Mouse (Mus musculus) limb, embryonic 12.5 days (tissue): ENCODE data around the gene Mical2. TPM values are rescaled to one million over a fixed set of nuclear protein-coding genes. Genes with fewer than 3 reads are reported as not detected.
A peak's percentile ranks its signal among the peaks of the same experiment; 100 is the strongest.

Experiments used
- ATAC-seq: fragments of 200-750 bp; cut with Nextera tagmentation; 2 replicates; pipeline ENCODE4 v1.8.0; 2017; ENCODE audit warnings: low read depth, moderate TSS enrichment; ENCODE audit not compliant: insufficient number of reproducible peaks, insufficient read depth, low FRiP score, low TSS enrichment
- H3K27ac ChIP-seq: fragments of 300-500 bp; sonication (generic); 2 replicates; pipeline ENCODE4 v1.5.1; 2016; ENCODE audit warnings: mild to moderate bottlenecking, moderate library complexity
- H3K27me3 ChIP-seq: fragments of 300-500 bp; sonication (generic); 2 replicates; pipeline ENCODE4 v1.6.1; 2016; ENCODE audit warnings: mild to moderate bottlenecking, moderate library complexity
- H3K36me3 ChIP-seq: fragments of 300-500 bp; sonication (generic); 2 replicates; pipeline ENCODE4 v1.6.1; 2016; ENCODE audit warnings: mild to moderate bottlenecking, moderate library complexity
- H3K4me1 ChIP-seq: fragments of 300-500 bp; sonication (generic); replicated peaks from 2 replicates; pipeline ENCODE4 v1.6.1; 2016
- H3K4me2 ChIP-seq: fragments of 300-500 bp; sonication (generic); 2 replicates; pipeline ENCODE4 v1.6.1; 2016; ENCODE audit warnings: mild to moderate bottlenecking, moderate library complexity
- H3K4me3 ChIP-seq: fragments of 300-500 bp; sonication (generic); replicated peaks from 2 replicates; pipeline ENCODE4 v1.5.1; 2016; ENCODE audit warnings: mild to moderate bottlenecking
- H3K9ac ChIP-seq: fragments of 300-500 bp; sonication (generic); replicated peaks from 2 replicates; pipeline ENCODE4 v1.6.1; 2016; ENCODE audit warnings: mild to moderate bottlenecking, moderate library complexity
- H3K9me3 ChIP-seq: fragments of 300-500 bp; sonication (generic); 2 replicates; pipeline ENCODE4 v1.6.1; 2016; ENCODE audit warnings: mild to moderate bottlenecking, moderate library complexity
- WGBS: fragments of 180-500 bp; shearing (Covaris S2); methylation state at CpG from one replicate; pipeline ENCODE4 v1.1.7; 2016; 5-methylcytosine and 5-hydroxymethylcytosine counted together
- polyA plus RNA-seq: library from polyadenylated mRNA; unstranded; fragments of >200 nt; fragmentation: Nextera tagmentation; extraction: Ambion mirVana; gene quantifications from 2 replicates; pipeline ENCODE4 v1.2.1, GENCODE M21; 2016

The Mical2 gene
- polyA plus RNA-seq, 1 experiment from 2014 or later: 2.4 TPM

GRCm38 (mm10) chr7:112280474-112280873 is 54.8 kb downstream of the Mical2 start:
- 33% methylated on average over 3 of the region's 3 CpGs for whole genome bisulfite sequencing
- no peak; the same call in 1 of the 2 replicates for ATAC-seq
- H3K36me3 ChIP-seq: no peaks in the 10 kb centered on the region
- no peak overlapping the region for H3K4me3 ChIP-seq
- peaks cover 39% of the 10 kb centered on the region for H3K4me1 ChIP-seq
- no peaks in the 10 kb centered on the region for H3K9me3 ChIP-seq
- no peak overlapping the region for H3K4me2 ChIP-seq
- no peak overlapping the region for H3K9ac ChIP-seq
- no peaks in the 10 kb centered on the region for H3K27me3 ChIP-seq
- no peak overlapping the region for H3K27ac ChIP-seq

GRCm38 (mm10) chr7:112283606-112284310 is 58.1 kb downstream of the Mical2 start:
- no peak for ATAC-seq
- Histone ChIP-seq H3K9me3 (no peaks in the 10 kb centered on the region), H3K36me3 (no peaks in the 10 kb centered on the region), H3K27me3 (no peaks in the 10 kb centered on the region; the same call in 1 of the 2 replicates), H3K4me2 (no peak overlapping the region), H3K4me3 (no peak overlapping the region), H3K4me1 (peaks cover 28% of the 10 kb centered on the region), H3K27ac (no peak overlapping the region), H3K9ac (no peak overlapping the region)
- 81% methylated on average over 9 of the region's 9 CpGs for WGBS

GRCm38 (mm10) chr7:112285573-112285972 is 59.9 kb downstream of the Mical2 start:
- WGBS: 85% methylated on average over 8 of the region's 8 CpGs
- Histone ChIP-seq H3K36me3 (no peaks in the 10 kb centered on the region), H3K27ac (no peak overlapping the region), H3K27me3 (no peaks in the 10 kb centered on the region; the same call in 1 of the 2 replicates), H3K9ac (no peak overlapping the region), H3K4me2 (no peak overlapping the region), H3K4me1 (peaks cover 11% of the 10 kb centered on the region), H3K9me3 (no peaks in the 10 kb centered on the region), H3K4me3 (no peak overlapping the region)
- no peak for ATAC-seq

- Histone ChIP-seq H3K27ac (no peak overlapping the region), H3K9me3 (no peaks in the 10 kb centered on the region), H3K4me3 (no peak overlapping the region), H3K9ac (no peak overlapping the region), H3K4me2 (no peak overlapping the region), H3K27me3 (no peaks in the 10 kb centered on the region; the same call in 1 of the 2 replicates), H3K36me3 (no peaks in the 10 kb centered on the region), H3K4me1 (peaks cover 12% of the 10 kb centered on the region)
- no peak for ATAC-seq
- WGBS: 81% methylated on average over 5 of the region's 5 CpGs
These were observed 62.9 kb downstream of the Mical2 start for GRCm38 (mm10) chr7:112288352-112289107.

- H3K27me3 ChIP-seq: no peaks in the 10 kb centered on the region; the same call in 1 of the 2 replicates
- H3K27ac ChIP-seq: no peak overlapping the region
- no peak overlapping the region for H3K9ac ChIP-seq
- ATAC-seq: 0 out of 2 replicates have a peak, but pooled peaks have one; percentile 23
- no peak overlapping the region for H3K4me3 ChIP-seq
- no peaks in the 10 kb centered on the region for H3K36me3 ChIP-seq
- 46% methylated on average over 5 of the region's 5 CpGs for WGBS
- no peaks in the 10 kb centered on the region for H3K9me3 ChIP-seq
- peaks cover 13% of the 10 kb centered on the region for H3K4me1 ChIP-seq
- no peak overlapping the region for H3K4me2 ChIP-seq
These were observed 63.9 kb downstream of the Mical2 start for GRCm38 (mm10) chr7:112289514-112289913.

GRCm38 (mm10) chr7:112289990-112290389 is 64.3 kb downstream of the Mical2 start:
- no peak overlapping the region for H3K27ac ChIP-seq
- ATAC-seq: no peak
- WGBS: 46% methylated on average over 4 of the region's 4 CpGs
- H3K27me3 ChIP-seq: no peaks in the 10 kb centered on the region; the same call in 1 of the 2 replicates
- H3K4me1 ChIP-seq: peaks cover 13% of the 10 kb centered on the region
- no peak overlapping the region for H3K4me3 ChIP-seq
- H3K36me3 ChIP-seq: no peaks in the 10 kb centered on the region
- no peak overlapping the region for H3K4me2 ChIP-seq
- H3K9ac ChIP-seq: no peak overlapping the region
- H3K9me3 ChIP-seq: no peaks in the 10 kb centered on the region

- peaks cover 6% of the 10 kb centered on the region for H3K4me1 ChIP-seq
- WGBS: 57% methylated on average over 7 of the region's 7 CpGs
- no peak for ATAC-seq
- no peaks in the 10 kb centered on the region for H3K36me3 ChIP-seq
- H3K27ac ChIP-seq: no peak overlapping the region
- no peak overlapping the region for H3K4me3 ChIP-seq
- H3K9me3 ChIP-seq: no peaks in the 10 kb centered on the region
- no peak overlapping the region for H3K4me2 ChIP-seq
- H3K9ac ChIP-seq: no peak overlapping the region
- H3K27me3 ChIP-seq: no peaks in the 10 kb centered on the region
These were observed 67.9 kb downstream of the Mical2 start for GRCm38 (mm10) chr7:112293456-112294104.

GRCm38 (mm10) chr7:112295426-112296221 is 70.0 kb downstream of the Mical2 start:
- Histone ChIP-seq H3K36me3 (no peaks in the 10 kb centered on the region), H3K27me3 (no peaks in the 10 kb centered on the region), H3K9me3 (no peaks in the 10 kb centered on the region), H3K27ac (no peak overlapping the region), H3K4me3 (no peak overlapping the region), H3K4me1 (peaks cover 6% of the 10 kb centered on the region; the same call in 1 of the 2 replicates), H3K4me2 (no peak overlapping the region), H3K9ac (no peak overlapping the region)
- 74% methylated on average over 8 of the region's 8 CpGs for WGBS
- no peak for ATAC-seq

- ATAC-seq: no peak
- Histone ChIP-seq H3K27me3 (no peaks in the 10 kb centered on the region), H3K4me3 (no peak overlapping the region), H3K9me3 (no peaks in the 10 kb centered on the region), H3K4me2 (no peak overlapping the region), H3K27ac (no peak overlapping the region), H3K9ac (no peak overlapping the region), H3K4me1 (peaks cover 6% of the 10 kb centered on the region; the same call in 1 of the 2 replicates), H3K36me3 (no peaks in the 10 kb centered on the region)
- WGBS: 88% methylated on average over 9 of the region's 9 CpGs
These were observed 72.4 kb downstream of the Mical2 start for GRCm38 (mm10) chr7:112298032-112298431.

- H3K27ac ChIP-seq: no peak overlapping the region
- no peak overlapping the region for H3K4me2 ChIP-seq
- ATAC-seq: no peak
- no peaks in the 10 kb centered on the region for H3K4me1 ChIP-seq
- no peaks in the 10 kb centered on the region for H3K9me3 ChIP-seq
- 80% methylated on average over 3 of the region's 3 CpGs for WGBS
- no peak overlapping the region for H3K9ac ChIP-seq
- no peaks in the 10 kb centered on the region for H3K27me3 ChIP-seq
- no peak overlapping the region for H3K4me3 ChIP-seq
- no peaks in the 10 kb centered on the region for H3K36me3 ChIP-seq
These were observed 73.3 kb downstream of the Mical2 start for GRCm38 (mm10) chr7:112298871-112299422.
